Mouse (Mus musculus): ENCODE measurements around the gene Fam120c. TPM values are rescaled to one million over a fixed set of nuclear protein-coding genes. Genes with fewer than 3 reads are reported as not detected.
"Not testable (repeated sequence)": the region's sequence is repeated elsewhere in the genome, so short reads cannot be mapped to it uniquely, and the experiment has no call there.

Fam120c gene
- polyA plus RNA-seq, 1 experiment from 2014 or later, result 4.6 TPM

DNA sequence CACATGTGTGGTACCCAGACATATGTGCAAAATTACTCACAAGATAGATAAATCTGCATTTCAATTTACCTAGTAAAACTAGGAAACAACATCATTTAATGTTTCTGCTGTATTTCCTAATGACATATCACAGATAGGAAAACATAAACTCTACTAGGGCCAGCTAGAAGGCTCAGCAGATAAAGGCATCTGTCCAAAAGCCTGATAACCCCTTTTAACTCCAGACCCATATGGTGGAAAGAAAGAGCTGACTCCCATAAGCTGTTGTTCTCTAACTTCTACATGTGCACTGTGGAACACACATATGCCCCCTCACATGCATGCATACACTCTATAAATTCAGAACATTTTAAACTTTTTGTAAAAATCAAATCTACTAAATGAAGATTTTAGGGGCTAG is 99.7 kb downstream of the Fam120c start:
- Histone ChIP-seq H3K27ac (ENCODE audit: poor library complexity, severe bottlenecking) (no peak overlapping the region), H3K4me3 (no peak overlapping the region), H3K9ac (no peak overlapping the region), H3K4me2 (no peak overlapping the region), H3K36me3 (no peaks in the 10 kb centered on the region), H3K9me3 (replicated peaks) (no peaks in the 10 kb centered on the region), H3K4me1 (replicated peaks) (no peaks in the 10 kb centered on the region), H3K27me3 (replicated peaks) (no peaks in the 10 kb centered on the region)
- ATAC-seq (ENCODE audit: insufficient number of reproducible peaks, low FRiP score), result no peak

DNA sequence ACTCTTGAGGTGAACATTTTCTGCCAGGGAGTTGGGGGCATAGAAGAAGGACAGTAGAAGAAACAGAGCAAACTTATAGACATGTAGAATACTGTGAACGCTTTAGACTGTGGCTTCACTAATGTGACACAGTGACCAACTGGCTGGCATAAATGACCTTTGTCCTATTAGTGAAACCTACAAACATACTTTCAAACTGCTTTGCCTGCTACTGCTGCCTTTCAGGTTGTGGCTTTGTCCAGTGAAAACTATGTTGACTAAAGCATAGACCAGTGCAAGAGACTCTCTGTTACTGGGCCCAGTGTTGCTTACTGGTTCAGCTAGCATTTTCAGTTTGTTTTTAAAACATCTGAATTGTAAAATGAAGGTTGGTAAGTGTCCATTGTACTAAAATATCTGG is 100.2 kb downstream of the Fam120c start:
- ATAC-seq (ENCODE audit: insufficient number of reproducible peaks, low FRiP score), result no peak
- no peaks in the 10 kb centered on the region for H3K4me1 ChIP-seq (replicated peaks)
- no peaks in the 10 kb centered on the region for H3K9me3 ChIP-seq (replicated peaks)
- no peaks in the 10 kb centered on the region for H3K36me3 ChIP-seq
- no peaks in the 10 kb centered on the region for H3K27me3 ChIP-seq (replicated peaks)
- no peak overlapping the region for H3K9ac ChIP-seq
- WGBS, result 88% methylated on average over 1 of the region's 1 CpGs
- no peak overlapping the region for H3K4me2 ChIP-seq
- no peak overlapping the region for H3K27ac ChIP-seq (ENCODE audit: poor library complexity, severe bottlenecking)
- no peak overlapping the region for H3K4me3 ChIP-seq

DNA sequence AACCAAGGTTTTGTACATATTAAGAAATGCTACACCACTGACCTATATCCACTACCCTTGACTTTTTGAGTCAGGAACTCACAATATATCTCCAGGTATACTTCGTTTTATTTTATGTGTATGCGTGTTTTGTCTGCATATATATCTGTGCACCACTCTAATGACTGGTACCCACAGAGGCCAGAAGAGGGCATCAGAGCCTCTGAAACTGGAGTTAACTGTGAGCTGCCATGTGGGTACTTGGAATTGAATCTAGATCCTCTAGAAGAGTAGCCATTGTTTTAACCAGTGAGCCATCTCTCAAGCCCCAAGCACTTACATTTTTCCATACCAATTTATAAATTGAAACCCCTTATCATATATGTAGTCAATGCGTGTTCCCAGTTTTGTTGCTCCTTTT is 144.2 kb downstream of the Fam120c start:
- Histone ChIP-seq H3K9ac (no peak overlapping the region), H3K4me2 (no peak overlapping the region), H3K4me1 (replicated peaks) (no peaks in the 10 kb centered on the region), H3K4me3 (no peak overlapping the region), H3K27me3 (replicated peaks) (no peaks in the 10 kb centered on the region), H3K9me3 (replicated peaks) (no peaks in the 10 kb centered on the region), H3K36me3 (no peaks in the 10 kb centered on the region), H3K27ac (ENCODE audit: poor library complexity, severe bottlenecking) (no peak overlapping the region)
- whole genome bisulfite sequencing, result 82% methylated on average over 3 of the region's 3 CpGs
- ATAC-seq (ENCODE audit: insufficient number of reproducible peaks, low FRiP score), result no peak

DNA sequence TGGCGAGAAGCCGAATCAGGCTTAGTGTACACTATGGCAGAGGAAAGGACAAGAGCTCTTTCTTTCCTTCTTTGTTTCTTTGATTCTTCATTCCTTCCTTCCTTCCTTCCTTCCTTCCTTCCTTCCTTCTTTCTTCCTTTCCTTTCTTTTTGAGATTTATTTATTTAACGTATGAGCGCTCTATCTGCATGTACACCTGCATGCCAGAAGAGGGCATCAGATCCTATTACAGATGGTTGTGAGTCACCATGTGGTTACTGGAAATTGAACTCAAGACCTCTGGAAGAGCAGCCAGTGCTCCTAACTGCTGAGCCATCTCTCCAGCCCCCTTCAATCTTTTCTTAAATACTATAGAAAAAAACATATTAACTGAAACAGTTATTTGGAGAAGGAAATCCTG is 149.3 kb downstream of the Fam120c start:
- H3K36me3 ChIP-seq; H3K9me3 ChIP-seq (replicated peaks); H3K4me3 ChIP-seq; H3K27me3 ChIP-seq (replicated peaks); H3K9ac ChIP-seq; H3K4me1 ChIP-seq (replicated peaks); H3K4me2 ChIP-seq; ATAC-seq (ENCODE audit: insufficient number of reproducible peaks, low FRiP score); H3K27ac ChIP-seq (ENCODE audit: poor library complexity, severe bottlenecking): not testable (repeated sequence)
- WGBS, result 91% methylated on average over 4 of the region's 4 CpGs

DNA sequence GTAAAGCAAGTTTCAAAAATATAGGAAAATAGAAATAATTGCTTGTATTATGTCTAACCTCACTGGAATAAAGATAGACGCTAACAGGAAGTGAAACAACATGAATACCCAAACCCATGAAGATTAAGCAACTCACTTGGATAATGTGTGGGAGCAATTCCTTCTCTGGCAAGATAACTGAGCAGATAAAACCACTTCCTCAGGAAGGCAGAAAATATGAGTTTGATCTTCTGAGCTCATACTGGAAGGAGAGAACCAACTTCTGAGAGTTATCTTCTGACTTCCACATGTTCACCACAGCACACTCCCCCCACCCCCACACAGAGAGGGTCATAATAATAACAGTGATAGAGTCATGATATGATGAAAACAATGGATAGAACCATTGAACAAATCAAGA is 152.6 kb downstream of the Fam120c start:
- 69% methylated on average over 1 of the region's 1 CpGs for WGBS
- Histone ChIP-seq H3K9ac (no peak overlapping the region), H3K27me3 (replicated peaks) (no peaks in the 10 kb centered on the region), H3K4me1 (replicated peaks) (no peaks in the 10 kb centered on the region), H3K36me3 (no peaks in the 10 kb centered on the region), H3K9me3 (replicated peaks) (peaks cover 3% of the 10 kb centered on the region; the same call in 1 of the 2 replicates), H3K4me2 (no peak overlapping the region), H3K4me3 (no peak overlapping the region), H3K27ac (ENCODE audit: poor library complexity, severe bottlenecking) (no peak overlapping the region)
- no peak for ATAC-seq (ENCODE audit: insufficient number of reproducible peaks, low FRiP score)

DNA sequence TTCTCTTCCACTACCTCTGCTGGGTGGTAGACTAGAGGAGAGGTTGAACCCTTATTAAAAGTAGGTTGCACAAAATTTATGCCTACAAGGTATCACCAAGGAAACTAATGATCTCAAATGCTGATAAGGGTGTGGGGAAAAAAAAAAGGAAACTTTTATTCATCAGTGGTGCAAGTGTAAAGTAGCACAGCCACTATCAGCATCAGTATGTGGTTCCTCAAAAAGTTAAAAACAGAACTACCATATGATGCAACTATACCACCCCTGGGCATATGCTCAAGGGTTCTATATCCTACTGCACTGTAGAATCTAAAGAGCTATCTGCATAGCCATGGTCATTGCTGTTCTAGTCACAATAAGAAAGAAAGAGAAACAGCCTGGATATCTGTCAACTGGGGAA is 164.6 kb downstream of the Fam120c start:
- Histone ChIP-seq H3K4me1 (replicated peaks) (no peaks in the 10 kb centered on the region), H3K9ac (no peak overlapping the region), H3K4me2 (no peak overlapping the region), H3K36me3 (no peaks in the 10 kb centered on the region), H3K27me3 (replicated peaks) (no peaks in the 10 kb centered on the region), H3K9me3 (replicated peaks) (no peaks in the 10 kb centered on the region), H3K4me3 (no peak overlapping the region), H3K27ac (ENCODE audit: poor library complexity, severe bottlenecking) (no peak overlapping the region)
- no peak for ATAC-seq (ENCODE audit: insufficient number of reproducible peaks, low FRiP score)

DNA sequence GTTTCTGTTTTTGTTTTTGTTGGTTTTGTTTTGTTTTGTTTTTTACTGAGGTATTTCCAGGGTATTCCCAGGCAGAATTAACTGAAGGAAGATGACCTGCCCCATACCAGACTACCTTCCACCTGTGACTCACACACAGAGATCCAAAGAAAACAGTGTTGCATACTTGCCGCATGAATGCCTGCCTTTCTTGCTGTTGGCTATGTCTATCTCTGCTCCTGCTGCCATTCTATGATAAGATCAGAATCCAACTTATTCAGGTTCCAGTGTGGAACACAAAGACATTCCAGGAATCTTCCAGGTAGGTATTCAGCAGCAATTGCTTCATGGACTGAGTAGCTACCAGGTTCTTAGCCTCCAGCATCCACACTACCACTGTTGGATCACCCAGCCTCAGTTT is 165.9 kb downstream of the Fam120c start:
- H3K36me3 ChIP-seq, result no peaks in the 10 kb centered on the region
- ATAC-seq (ENCODE audit: insufficient number of reproducible peaks, low FRiP score), result no peak

DNA sequence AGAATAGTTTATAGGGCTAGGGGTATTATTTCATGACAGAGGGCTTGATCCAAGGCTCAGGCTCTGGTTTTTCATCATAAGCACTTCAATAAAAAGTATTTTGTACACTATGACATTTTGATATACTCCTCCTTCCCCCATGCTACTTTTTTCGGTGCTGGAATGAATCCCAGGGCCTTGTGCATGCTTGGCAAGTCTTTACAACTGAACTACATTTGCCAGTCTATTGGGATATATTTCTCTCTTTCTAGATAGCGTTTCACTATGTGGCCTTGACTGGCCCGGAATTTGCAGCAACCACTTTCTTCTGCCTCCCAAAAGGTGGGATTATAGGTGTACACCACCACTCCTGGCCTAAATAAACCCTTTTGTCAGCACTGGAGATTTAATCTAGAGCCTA is 169.1 kb downstream of the Fam120c start:
- no peaks in the 10 kb centered on the region for H3K36me3 ChIP-seq
- ATAC-seq (ENCODE audit: insufficient number of reproducible peaks, low FRiP score), result no peak
- no peak overlapping the region for H3K4me3 ChIP-seq
- WGBS, result 68% methylated on average over 3 of the region's 3 CpGs
- H3K9ac ChIP-seq, result no peak overlapping the region
- H3K27ac ChIP-seq (ENCODE audit: poor library complexity, severe bottlenecking), result no peak overlapping the region
- H3K27me3 ChIP-seq (replicated peaks), result no peaks in the 10 kb centered on the region
- no peaks in the 10 kb centered on the region for H3K9me3 ChIP-seq (replicated peaks)
- H3K4me1 ChIP-seq (replicated peaks), result no peaks in the 10 kb centered on the region
- H3K4me2 ChIP-seq, result no peak overlapping the region

More for the DNA sequence above, 165.9 kb downstream of the Fam120c start:
- Histone ChIP-seq H3K4me2 (no peak overlapping the region), H3K9me3 (replicated peaks) (no peaks in the 10 kb centered on the region), H3K27me3 (replicated peaks) (no peaks in the 10 kb centered on the region), H3K9ac (no peak overlapping the region), H3K4me3 (no peak overlapping the region), H3K4me1 (replicated peaks) (no peaks in the 10 kb centered on the region), H3K27ac (ENCODE audit: poor library complexity, severe bottlenecking) (no peak overlapping the region)
- 85% methylated on average over 1 of the region's 1 CpGs for WGBS

DNA sequence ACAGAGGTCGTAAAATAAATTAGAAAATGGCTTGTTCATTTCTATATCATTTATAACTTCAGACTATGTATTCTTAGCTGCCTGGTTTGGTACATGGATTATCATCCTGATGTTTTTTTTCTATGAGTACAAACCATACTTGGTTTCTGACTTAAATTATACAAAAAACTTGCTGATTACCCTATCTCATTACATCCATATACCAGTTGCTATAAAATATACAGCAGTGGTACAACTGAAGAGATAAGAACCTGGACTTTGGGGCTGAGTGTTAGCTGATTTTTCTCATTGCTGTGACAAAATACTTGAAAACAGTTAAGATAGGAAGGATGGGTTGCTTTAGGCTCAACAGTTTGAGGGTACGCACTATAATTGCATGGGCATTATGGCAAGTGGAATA is 169.7 kb downstream of the Fam120c start:
- no peak overlapping the region for H3K9ac ChIP-seq
- WGBS, result 89% methylated on average over 2 of the region's 2 CpGs
- H3K4me3 ChIP-seq, result no peak overlapping the region
- no peak overlapping the region for H3K27ac ChIP-seq (ENCODE audit: poor library complexity, severe bottlenecking)
- no peaks in the 10 kb centered on the region for H3K4me1 ChIP-seq (replicated peaks)
- H3K27me3 ChIP-seq (replicated peaks), result no peaks in the 10 kb centered on the region
- no peak overlapping the region for H3K4me2 ChIP-seq
- no peak for ATAC-seq (ENCODE audit: insufficient number of reproducible peaks, low FRiP score)
- H3K9me3 ChIP-seq (replicated peaks), result no peaks in the 10 kb centered on the region
- H3K36me3 ChIP-seq, result no peaks in the 10 kb centered on the region

DNA sequence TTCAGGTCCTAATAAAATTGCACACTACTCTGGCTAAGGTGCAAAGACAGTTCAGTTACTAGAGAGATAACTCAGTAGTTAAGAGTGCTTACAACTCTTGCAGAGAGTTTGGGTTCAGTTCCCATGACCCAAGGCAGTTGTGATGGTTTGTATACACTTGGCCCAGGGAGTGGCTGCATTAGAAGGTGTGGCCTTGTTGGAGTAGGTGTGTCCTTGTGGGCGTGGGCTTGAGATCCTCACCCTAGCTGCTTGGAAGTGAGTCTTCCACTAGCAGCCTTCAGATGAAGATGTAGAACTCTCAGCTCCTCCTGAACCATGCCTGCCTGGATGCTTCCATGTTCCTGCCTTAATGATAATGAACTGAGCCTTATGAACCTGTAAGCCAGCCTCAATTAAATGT is 174.2 kb downstream of the Fam120c start:
- H3K4me2 ChIP-seq, result no peak overlapping the region
- no peaks in the 10 kb centered on the region for H3K4me1 ChIP-seq (replicated peaks)
- H3K4me3 ChIP-seq, result no peak overlapping the region
- no peak overlapping the region for H3K9ac ChIP-seq
- H3K27ac ChIP-seq (ENCODE audit: poor library complexity, severe bottlenecking), result no peak overlapping the region
- no peak for ATAC-seq (ENCODE audit: insufficient number of reproducible peaks, low FRiP score)
- 30% methylated on average over 1 of the region's 1 CpGs for WGBS
- H3K9me3 ChIP-seq (replicated peaks), result no peaks in the 10 kb centered on the region; the same call in 1 of the 2 replicates
- H3K36me3 ChIP-seq, result no peaks in the 10 kb centered on the region
- 0 out of 2 replicates have a peak, but pooled peaks cover 5% of the 10 kb centered on the region for H3K27me3 ChIP-seq (replicated peaks)

DNA sequence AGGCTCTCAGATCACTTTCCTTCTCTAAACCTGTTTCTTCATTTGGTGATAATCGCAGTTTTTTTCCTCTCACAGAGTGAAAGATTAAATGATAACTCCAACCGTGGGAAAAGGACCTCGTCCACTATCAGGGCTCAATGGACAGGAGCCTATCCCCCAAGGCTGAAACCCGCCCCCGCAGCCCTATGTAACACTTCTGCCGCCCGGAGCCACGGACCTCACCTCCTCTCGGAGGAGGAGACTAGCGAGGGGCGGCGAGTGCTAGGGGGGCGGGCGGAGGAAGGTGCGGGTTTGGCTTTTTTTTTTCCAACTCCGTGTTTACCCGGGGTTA is 176.1 kb downstream of the Fam120c start:
- Histone ChIP-seq H3K4me3 (peak overlapping the region; percentile 66), H3K4me2 (peak overlapping the region; percentile 44), H3K27ac (ENCODE audit: poor library complexity, severe bottlenecking) (peak overlapping the region; percentile 99), H3K36me3 (no peaks in the 10 kb centered on the region), H3K9ac (0 out of 2 replicates have a peak overlapping the region, but pooled peaks have one; percentile 51), H3K27me3 (replicated peaks) (0 out of 2 replicates have a peak, but pooled peaks cover 5% of the 10 kb centered on the region), H3K9me3 (replicated peaks) (no peaks in the 10 kb centered on the region; the same call in 1 of the 2 replicates), H3K4me1 (replicated peaks) (no peaks in the 10 kb centered on the region)
- no peak for ATAC-seq (ENCODE audit: insufficient number of reproducible peaks, low FRiP score)
- 9% methylated on average over 17 of the region's 17 CpGs for WGBS

DNA sequence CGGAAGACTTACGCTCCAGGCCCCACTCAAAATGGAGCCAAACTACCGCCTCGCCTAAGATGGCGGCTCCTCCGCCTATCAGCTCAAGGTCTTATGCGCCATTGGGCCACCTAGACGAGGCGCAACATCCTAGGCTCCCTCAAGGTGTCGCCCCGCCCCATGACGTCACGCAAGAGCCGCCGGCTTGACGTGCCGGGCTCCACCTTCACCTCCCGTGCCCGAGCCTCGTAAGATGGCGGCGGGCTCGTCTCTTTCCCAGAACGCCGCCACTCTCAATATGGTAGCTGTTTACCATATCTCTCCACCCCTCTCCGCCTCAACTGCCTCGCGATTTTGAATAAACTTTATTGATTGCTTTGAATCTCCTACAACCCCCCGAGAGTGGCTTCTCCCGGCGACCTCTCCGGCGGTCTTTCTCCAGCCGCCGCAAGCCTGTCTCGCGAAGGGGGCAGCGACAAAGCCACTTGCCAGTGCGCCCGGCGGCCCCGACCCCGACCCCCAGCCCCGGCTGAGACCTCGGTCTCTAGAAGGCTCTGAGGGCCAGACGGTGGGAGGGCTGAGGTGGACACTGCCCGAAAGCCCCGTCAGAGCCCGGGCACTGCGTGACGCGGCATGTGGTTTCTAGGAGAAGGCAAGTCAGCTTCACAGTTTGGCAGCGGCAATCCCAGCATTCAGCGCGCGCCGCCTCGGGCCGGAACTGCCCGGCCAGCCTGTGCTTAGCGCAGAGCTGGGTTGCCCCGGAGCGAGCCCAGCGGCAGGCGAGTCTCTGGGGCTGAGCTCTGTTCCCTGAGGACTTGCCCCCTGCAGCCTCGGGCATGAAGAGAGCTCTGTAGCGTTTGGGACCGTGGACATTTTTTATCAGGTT is 176.7 kb downstream of the Fam120c start, which contains the start of gene Phf8:
Gene Phf8, plus strand, starts transcription at position 215 of the 865 bp plus-strand sequence.
- peak; percentile 96 for ATAC-seq (ENCODE audit: insufficient number of reproducible peaks, low FRiP score)
- Histone ChIP-seq H3K4me3 (peak within 1 kb of the TSS; percentile 66), H3K27me3 (replicated peaks) (0 out of 2 replicates have a peak, but pooled peaks cover 5% of the 10 kb centered on the region), H3K4me2 (peak within 1 kb of the TSS; percentile 81), H3K9me3 (replicated peaks) (no peaks in the 10 kb centered on the region; the same call in 1 of the 2 replicates), H3K9ac (peak within 1 kb of the TSS; percentile 80), H3K36me3 (no peaks in the 10 kb centered on the region), H3K27ac (ENCODE audit: poor library complexity, severe bottlenecking) (peak within 1 kb of the TSS; percentile 99), H3K4me1 (replicated peaks) (no peaks in the 10 kb centered on the region)
- 15% methylated on average over 68 of the region's 68 CpGs for WGBS
